Mouse (Mus musculus): ENCODE measurements around the gene Olfr1410. TPM values are rescaled to one million over a fixed set of nuclear protein-coding genes. Genes with fewer than 3 reads are reported as not detected.

Gene Olfr1410
- total and polyA plus RNA-seq, 3 experiments, result not detected

DNA sequence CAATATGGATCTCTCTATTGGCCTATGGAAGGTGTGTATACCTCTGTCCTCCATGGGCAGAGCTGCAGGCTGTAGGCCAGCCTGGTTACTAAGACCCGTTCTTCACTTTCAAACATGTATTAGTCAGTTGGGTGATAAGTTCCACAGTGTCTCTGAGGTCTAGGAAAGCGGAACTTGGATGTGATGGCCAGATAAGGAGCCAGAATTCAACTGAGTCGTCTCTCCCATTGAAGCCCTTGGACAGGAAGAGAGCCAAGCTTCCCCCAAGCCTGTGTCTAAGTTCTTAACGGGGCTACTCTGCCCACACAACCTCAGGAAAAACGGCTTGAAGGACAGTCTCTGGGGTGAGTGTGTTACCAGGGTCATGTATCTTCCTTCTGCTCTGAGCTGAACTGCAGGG, 53.8 kb downstream of the Olfr1410 start:
- Histone ChIP-seq H3K4me3 (ENCODE audit: control insufficient read depth in 1 of 2, insufficient read depth in 1 of 2, low read depth in 2 of 2, low read length in 2 of 2) (peak overlapping the region; percentile 56 to 60), H3K4me1 (ENCODE audit: control insufficient read depth in 1 of 2, insufficient read depth in 2 of 2, low read length in 2 of 2) (peaks cover 14 to 22% of the 10 kb centered on the region in 2 experiments), H3K36me3 (ENCODE audit: control insufficient read depth in 1 of 2, insufficient read depth in 2 of 2, low read length in 2 of 2) (peaks cover 0 to 19% of the 10 kb centered on the region in 2 experiments; a peak in 2 of 4 replicates), H3K79me2 (ENCODE audit: control insufficient read depth, insufficient read depth, low read length, poor library complexity) (no peaks in the 10 kb centered on the region), H3K27ac (ENCODE audit: control insufficient read depth, low read depth, low read length) (peak overlapping the region; percentile 86), H3K9ac (ENCODE audit: control insufficient read depth, low read depth, low read length, poor library complexity, severe bottlenecking) (peak overlapping the region; percentile 66), H3K27me3 (ENCODE audit: control insufficient read depth in 1 of 2, insufficient read depth in 2 of 2, low read length in 2 of 2) (no peaks in the 10 kb centered on the region), H3K9me3 (replicated peaks; ENCODE audit: insufficient read depth, low read length) (no peaks in the 10 kb centered on the region)
- TF ChIP-seq POLR2AphosphoS5 (IDR thresholded peaks at IDR 0.05; ENCODE audit: borderline replicate concordance, low read depth, low read length) (no peak), MYB (IDR thresholded peaks at IDR 0.05; ENCODE audit: low read depth, low read length) (no peak; the same call in 1 of the 2 replicates), GATA1 (IDR thresholded peaks at IDR 0.05; ENCODE audit: low read depth, low read length) (peak; percentile 99), MAFK (IDR thresholded peaks at IDR 0.05; ENCODE audit: borderline replicate concordance, low read depth, low read length) (no peak), MXI1 (IDR thresholded peaks at IDR 0.05; ENCODE audit: low read depth, low read length) (no peak), MAX (IDR thresholded peaks at IDR 0.05; ENCODE audit: low read length) (no peak), POLR2A (IDR thresholded peaks at IDR 0.05; ENCODE audit: control insufficient read depth in 1 of 2, insufficient read depth in 1 of 2, low read depth in 1 of 2, low read length in 2 of 2, poor library complexity in 1 of 2) (peak in 1 of 2 experiments; percentile 72; a peak in 2 of 4 replicates), ZC3H11A (IDR thresholded peaks at IDR 0.05; ENCODE audit: low read depth, low read length) (no peak), ZNF384 (IDR thresholded peaks at IDR 0.05; ENCODE audit: low read depth, low read length) (no peak), ETS1 (IDR thresholded peaks at IDR 0.05; ENCODE audit: low read depth, low read length) (peak; percentile 72; the same call in 1 of the 2 replicates), UBTF (IDR thresholded peaks at IDR 0.05; ENCODE audit: borderline replicate concordance, insufficient read depth, low read depth, low read length) (no peak), TBP (IDR thresholded peaks at IDR 0.05; ENCODE audit: low read depth, low read length) (peak; percentile 85), USF1 (IDR thresholded peaks at IDR 0.05; ENCODE audit: low read depth, low read length) (no peak), ZMIZ1 (IDR thresholded peaks at IDR 0.05; ENCODE audit: low read depth, low read length) (no peak), ELF1 (IDR thresholded peaks at IDR 0.05; ENCODE audit: low read depth, low read length) (no peak), SMC3 (IDR thresholded peaks at IDR 0.05; ENCODE audit: low read depth, low read length) (no peak), SIN3A (IDR thresholded peaks at IDR 0.05; ENCODE audit: low read length) (peak; percentile 76), KAT2A (conservative IDR thresholded peaks at IDR 0.05; ENCODE audit: low read depth, low read length) (no peak), ZKSCAN1 (IDR thresholded peaks at IDR 0.05; ENCODE audit: low read depth, low read length) (no peak), TCF12 (IDR thresholded peaks at IDR 0.05; ENCODE audit: low read depth, low read length) (peak; percentile 59; the same call in 1 of the 2 replicates), BHLHE40 (IDR thresholded peaks at IDR 0.05; ENCODE audit: borderline replicate concordance, low read depth, low read length) (no peak), NRF1 (IDR thresholded peaks at IDR 0.05; ENCODE audit: insufficient read depth, low read depth, low read length, poor library complexity, severe bottlenecking) (no peak), TAL1 (IDR thresholded peaks at IDR 0.05; ENCODE audit: low read length) (0 out of 2 replicates have a peak, but pooled peaks have one; percentile 9), JUND (IDR thresholded peaks at IDR 0.05; ENCODE audit: low read depth, low read length) (no peak), GABPA (IDR thresholded peaks at IDR 0.05; ENCODE audit: low read depth, low read length) (no peak), CHD2 (IDR thresholded peaks at IDR 0.05; ENCODE audit: low read length) (no peak), CTCF (IDR thresholded peaks at IDR 0.05 in 2 of 3, conservative IDR thresholded peaks at IDR 0.05 in 1 of 3; ENCODE audit: control insufficient read depth in 1 of 3, insufficient read depth in 1 of 3, low read depth in 2 of 3, low read length in 3 of 3, poor library complexity in 1 of 3, severe bottlenecking in 1 of 3) (no peak), RAD21 (IDR thresholded peaks at IDR 0.05; ENCODE audit: low read depth, low read length) (no peak), RCOR1 (IDR thresholded peaks at IDR 0.05; ENCODE audit: low read depth, low read length) (peak; percentile 84), EP300 (IDR thresholded peaks at IDR 0.05; ENCODE audit: low read depth in 1 of 2, low read length in 2 of 2) (peak; percentile 85 to 94), USF2 (IDR thresholded peaks at IDR 0.05; ENCODE audit: borderline replicate concordance in 1 of 2, insufficient read depth in 1 of 2, low read depth in 1 of 2, low read length in 2 of 2) (no peak), E2F4 (IDR thresholded peaks at IDR 0.05; ENCODE audit: borderline replicate concordance, low read depth, low read length) (no peak), NELFE (IDR thresholded peaks at IDR 0.05; ENCODE audit: low read depth, low read length) (no peak; the same call in 1 of the 2 replicates), HCFC1 (IDR thresholded peaks at IDR 0.05; ENCODE audit: low read depth, low read length) (no peak), CHD1 (IDR thresholded peaks at IDR 0.05; ENCODE audit: low read depth, low read length) (no peak)
- peak; percentile 97 for DNase-seq (ENCODE audit: low read depth, low spot score)
